Mouse (Mus musculus) embryo, embryonic 11.5 days (tissue): ENCODE data around the gene Pinlyp.

Source experiments
- DNase-seq: peaks from one replicate; pipeline ENCODE4 v3.0.0-alpha.2; 2012; ENCODE audit warnings: low read depth, low spot score

The Pinlyp gene

GRCm38 (mm10) chr7:24546068-24546614, at the start of gene Pinlyp, which contains the start of gene Xrcc1:
Gene Pinlyp (minus strand): TSS chr7:24546118.
Gene Xrcc1 (plus strand): TSS chr7:24546289.
- DNase-seq = no peak

GRCm38 (mm10) chr7:24595464-24595863, 49.5 kb upstream of the Pinlyp start:
- DNase-seq = no peak

- DNase-seq = no peak
Observed at GRCm38 (mm10) chr7:24594309-24594803, 48.4 kb upstream of the Pinlyp start.

DNA sequence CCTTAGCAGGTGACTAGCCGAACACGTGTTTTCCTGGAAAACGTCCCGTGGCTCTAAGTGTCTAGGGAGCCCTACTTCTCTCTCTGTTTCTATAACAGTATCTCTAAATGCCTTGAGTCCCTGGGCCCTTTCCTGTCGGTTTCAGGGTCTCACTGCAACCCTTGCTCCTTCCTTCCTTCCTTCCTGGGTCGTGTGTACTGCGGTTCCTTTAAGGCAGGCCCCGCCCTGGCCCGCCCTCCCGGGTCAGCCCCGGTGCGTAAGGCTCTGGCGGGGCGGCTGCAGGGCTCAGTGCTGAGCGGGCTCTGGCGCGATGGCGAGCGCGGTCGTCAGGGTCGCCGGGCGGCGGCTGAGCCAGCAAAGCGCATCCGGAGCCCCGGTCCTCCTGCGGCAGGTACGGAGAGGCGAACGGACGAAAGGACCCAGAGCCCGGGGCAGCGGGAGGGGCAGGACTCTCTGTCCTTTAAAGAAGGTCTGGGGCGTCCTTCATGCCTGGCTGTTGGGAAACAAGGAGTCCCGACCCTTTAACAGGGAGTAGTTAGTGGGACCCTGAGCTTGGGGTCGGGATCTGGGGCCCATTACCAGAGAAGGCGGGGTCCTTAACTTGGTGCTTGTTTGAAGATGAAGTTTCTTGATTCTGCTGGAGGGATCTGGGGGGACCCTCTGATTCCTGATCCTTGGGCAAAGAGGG, 47.8 kb upstream of the Pinlyp start:
- DNase-seq = peak; percentile 43

- no peak for DNase-seq
Observed at GRCm38 (mm10) chr7:24592781-24593180, 46.9 kb upstream of the Pinlyp start.

DNA sequence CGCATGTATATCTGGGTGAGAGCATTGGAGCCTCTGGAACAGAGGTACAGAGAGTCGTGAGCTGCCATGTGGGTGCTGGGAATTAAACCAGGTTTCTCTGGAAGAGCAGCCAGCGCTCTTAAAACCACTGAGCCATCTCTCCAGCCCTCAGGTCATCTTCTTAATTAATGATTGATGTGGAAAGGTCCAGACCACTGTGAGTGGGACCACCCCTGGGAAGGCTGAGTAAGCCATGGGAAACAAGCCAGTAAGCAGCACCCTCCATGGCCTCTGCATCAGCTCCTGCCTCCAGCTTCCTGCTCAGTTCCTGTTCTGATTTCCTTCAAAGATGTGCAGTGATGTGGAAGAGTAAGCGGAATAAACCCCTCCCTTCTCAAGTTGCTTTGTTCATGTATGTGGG, 46.2 kb upstream of the Pinlyp start:
- DNase-seq = no peak

DNA sequence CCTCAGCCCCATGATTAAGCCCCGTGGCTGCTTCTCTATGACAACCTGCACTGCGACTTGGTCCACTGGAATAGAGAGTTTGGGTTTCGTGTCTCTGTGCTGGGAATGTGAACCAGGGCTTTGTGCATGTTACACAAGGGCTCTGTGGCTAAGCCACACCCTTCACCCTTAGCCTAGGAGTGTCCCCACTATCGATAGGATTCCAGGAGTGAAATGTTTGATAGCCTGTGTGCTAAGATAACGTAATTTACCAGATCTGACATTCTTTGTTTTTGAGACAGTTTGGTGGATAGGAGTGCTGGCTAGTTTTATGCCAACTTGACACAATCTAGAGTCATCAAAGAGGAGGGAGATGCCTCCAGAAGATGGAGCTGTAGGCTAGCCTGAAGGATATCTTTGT, 45.8 kb upstream of the Pinlyp start:
- DNase-seq = no peak

DNA sequence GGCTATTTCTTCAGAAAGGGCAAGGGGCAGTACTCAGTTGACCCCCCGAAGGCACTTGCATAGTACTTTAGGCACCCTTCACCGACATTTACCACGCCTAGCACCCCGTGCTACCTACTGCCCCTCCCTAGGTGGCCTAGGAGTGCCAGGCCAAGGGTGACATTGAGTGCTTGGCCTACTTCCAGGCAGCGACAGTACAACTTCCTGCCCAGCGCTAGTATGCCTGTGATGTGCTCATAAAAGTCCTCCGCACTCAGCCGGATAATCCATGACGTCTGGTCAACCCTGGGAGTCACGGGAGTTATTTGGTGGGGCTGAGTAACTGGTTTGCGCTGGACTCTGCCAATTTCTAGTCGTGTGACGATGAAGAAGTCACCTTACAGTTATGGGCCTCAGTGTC, 42.4 kb upstream of the Pinlyp start:
- no peak for DNase-seq

DNA sequence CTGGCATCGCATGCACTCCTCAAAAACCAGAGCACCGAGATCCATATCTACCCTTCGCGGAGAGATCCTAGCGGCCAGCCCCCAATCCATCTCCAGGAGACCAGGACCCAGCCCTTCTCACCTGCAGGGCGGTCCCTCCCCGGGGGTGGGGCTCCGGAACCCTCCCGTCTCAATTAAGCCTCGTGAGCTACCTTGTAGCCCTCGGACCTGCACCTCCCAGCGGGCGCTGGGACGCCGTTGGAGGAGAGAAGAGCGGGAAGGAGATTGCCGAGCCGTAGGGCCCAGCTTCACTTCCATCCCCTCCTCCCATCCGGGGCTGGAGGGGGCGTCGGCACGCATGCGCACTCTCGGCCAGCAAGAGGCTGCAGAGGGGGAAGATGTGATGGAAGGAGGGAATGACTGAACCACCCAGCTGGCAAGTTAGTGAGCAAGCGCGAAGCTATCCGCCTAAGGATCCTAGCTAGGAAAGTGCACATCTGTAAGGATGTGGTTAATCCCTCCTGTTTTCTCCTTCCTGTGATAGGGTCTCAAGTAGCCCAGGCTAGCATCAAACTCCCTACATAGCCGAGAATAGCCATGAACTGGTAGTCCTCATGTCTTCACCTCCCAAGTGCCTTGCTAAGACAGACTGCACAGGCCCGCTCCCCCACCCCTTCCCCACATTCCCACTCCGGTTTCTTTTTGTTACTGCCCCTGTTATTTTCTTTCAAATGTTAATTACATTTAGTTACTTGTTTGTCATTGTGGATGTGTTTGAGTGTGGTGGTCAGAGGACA, 41.6 kb upstream of the Pinlyp start, which contains the start of the genes Ethe1 and Zfp575:
Gene Ethe1, plus strand, starts transcription at position 214 of the 776 bp plus-strand sequence.
Gene Zfp575, minus strand, starts transcription at position 312 of the 776 bp plus-strand sequence.
- DNase-seq = peak; percentile 63

DNA sequence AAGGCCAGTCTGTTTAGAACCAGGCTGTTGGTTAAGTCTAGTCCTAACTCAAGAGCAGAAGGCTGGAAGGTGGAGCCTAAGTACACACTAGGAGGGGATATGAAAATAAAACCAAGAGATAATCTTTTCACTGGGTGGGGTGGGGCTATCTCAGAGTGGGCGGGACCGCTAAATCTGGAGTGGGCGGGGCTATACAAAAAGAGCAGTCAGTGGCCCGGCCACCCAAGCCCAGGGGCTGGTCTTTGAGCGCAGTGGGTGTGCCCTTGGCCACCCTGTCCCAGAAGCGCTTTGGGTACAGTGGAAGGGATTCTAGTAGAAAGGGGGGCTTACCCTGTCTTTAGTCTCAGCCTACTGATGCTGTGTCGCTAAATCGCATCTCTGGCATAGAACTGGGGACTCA, 40.9 kb upstream of the Pinlyp start:
- DNase-seq = no peak

- no peak for DNase-seq
Observed at GRCm38 (mm10) chr7:24585995-24586394, 40.1 kb upstream of the Pinlyp start.

DNA sequence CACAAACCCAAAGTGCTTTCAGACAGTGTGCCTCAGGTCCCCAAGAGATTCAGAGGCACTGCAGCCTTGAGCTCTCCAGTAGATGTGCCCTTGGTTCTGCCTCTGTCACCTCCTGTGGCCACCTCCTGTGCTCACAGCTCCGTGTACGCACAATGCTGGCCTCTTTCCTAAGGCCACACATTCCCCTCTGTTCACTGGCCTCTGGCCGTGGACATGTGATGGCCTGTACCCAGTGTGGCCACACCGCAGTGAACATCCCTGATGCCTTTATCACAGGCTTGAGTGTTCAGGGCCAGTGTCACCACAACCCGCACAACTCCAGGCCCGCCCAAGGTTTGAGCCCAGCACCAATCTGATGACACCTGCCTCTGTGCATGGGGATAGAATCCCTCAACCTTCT, 39.0 kb upstream of the Pinlyp start:
- DNase-seq = no peak

GRCm38 (mm10) chr7:24577811-24578210, 31.9 kb upstream of the Pinlyp start:
- no peak for DNase-seq

GRCm38 (mm10) chr7:24574224-24574796, 28.4 kb upstream of the Pinlyp start:
- DNase-seq = no peak

DNA sequence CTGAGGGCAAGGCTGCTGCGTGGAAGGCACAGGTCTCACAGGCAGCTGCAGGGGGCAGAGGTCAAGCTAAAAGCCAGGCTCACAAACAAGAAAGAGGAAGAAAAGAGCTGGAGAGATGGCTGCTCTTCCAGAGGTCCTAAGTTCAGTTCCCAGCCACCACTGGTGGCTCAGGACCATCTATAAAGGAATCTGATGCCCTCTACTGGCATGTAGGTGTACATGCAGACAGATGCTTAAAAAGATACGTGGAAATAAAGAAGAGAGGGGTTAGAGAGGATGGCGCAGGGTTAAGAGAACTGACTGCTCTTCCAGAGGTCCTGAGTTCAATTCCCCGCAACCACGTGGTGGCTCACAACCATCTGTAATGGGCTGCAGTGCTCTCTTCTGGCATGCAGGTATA, 26.5 kb upstream of the Pinlyp start:
- no peak for DNase-seq

DNA sequence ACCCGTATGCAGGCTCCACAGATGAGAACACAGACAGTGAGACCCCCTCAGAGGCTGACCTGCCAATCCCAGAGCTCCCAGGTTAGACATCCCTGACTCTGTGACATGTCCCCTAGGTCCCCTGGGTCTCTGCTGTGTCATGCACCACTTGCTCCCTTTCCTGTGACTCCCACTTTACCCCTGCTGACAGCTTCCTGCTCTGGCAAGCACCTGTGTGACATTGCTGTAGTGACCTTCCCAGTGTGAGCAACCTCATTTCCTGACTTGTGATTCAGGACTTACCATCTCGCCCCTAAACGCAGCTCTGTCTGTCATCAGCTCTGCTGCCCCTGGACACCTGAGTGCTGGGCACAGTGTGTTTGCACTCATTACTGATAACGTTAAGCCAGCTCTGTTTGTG, 25.2 kb upstream of the Pinlyp start:
- DNase-seq = no peak

DNA sequence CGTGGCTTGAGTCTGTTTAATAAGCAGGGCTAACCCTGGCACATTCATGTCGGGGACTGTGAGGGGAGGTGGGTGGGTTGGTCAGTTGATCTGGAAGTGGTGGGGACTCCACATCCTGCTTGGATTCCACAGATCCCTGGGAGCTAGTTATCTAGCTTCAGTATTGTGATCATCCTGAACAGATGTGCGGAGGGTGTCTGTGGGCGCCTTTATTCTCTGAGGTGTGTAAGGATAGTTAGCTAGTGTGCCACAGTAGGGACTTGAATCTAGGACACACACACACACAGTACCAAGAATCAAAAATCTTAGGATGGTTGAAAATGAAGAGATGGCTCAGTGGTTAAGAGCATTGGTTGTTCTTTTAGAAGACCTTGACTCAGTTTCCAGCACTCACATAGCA, 22.6 kb upstream of the Pinlyp start:
- no peak for DNase-seq

GRCm38 (mm10) chr7:24566206-24566605, 20.3 kb upstream of the Pinlyp start:
- DNase-seq = no peak

DNA sequence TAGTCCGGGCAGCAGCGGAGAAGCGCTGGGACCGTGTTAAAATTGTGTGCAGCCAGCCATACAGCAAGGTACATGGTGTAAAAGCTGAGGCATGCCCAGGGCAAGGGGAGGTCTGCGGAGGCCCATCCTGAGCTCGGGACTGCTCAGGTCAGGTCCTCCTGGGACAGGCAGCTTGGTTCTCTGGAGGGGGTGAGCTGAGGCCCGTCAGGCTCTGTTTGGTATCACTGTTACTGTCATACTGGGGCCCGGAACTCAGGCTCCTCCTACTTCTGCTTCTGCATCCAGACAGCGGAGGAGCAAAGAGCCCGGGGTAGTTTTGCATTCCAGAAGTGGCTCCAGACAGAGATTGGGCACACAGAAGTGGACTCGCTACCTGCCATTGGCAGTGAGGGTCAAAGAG, 19.7 kb upstream of the Pinlyp start:
- no peak for DNase-seq

GRCm38 (mm10) chr7:24564607-24565265, 18.8 kb upstream of the Pinlyp start:
- no peak for DNase-seq

DNA sequence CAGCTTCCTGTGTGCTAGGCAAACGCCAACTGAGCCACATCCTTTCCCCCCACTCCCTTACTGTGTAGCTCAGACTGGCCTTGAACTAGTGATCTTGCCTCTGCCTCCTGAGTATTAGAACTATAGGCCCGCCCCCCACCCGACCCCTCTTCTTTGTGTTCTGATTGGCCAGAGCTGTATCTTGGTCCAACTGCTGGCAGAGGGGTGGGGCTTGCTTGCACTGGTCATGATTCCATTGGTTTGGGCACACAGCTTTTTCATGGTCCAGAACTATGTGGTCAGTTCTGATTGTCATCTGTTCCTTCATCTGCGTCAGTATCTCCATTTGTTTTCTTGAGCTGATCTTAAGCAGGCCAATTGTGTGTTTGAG, 17.9 kb upstream of the Pinlyp start:
- no peak for DNase-seq
